Mouse (Mus musculus): ENCODE measurements around the gene Crybg1. TPM values are rescaled to one million over a fixed set of nuclear protein-coding genes. Genes with fewer than 3 reads are reported as not detected.

Gene Crybg1
- polyA plus RNA-seq, 1 experiment from 2014 or later, result 3.2 TPM

DNA sequence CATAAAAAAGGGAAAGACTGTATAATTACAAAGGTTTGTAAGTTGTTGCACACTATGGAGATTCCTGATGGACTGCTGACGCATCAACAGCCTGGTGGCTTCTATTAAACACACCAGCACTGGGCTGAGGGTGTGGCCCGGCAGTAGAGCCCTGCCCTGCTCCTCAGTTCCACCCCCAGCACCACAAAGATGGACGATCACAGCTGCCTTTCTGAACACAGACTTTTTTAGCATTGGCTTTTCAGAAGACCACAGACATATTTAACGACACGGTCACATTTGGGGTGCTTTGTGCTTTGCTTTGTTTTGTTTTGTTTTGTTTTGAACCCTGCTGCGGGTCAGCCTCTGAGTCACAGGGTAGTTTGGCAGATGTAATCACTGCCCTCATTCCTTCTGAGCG lies 105.0 kb downstream of the Crybg1 start:
- Histone ChIP-seq H3K9ac (ENCODE audit: low read depth, low read length) (no peak overlapping the region), H3K4me2 (ENCODE audit: low read length) (no peak overlapping the region), H3K4me3 (replicated peaks; ENCODE audit: low read depth, low read length) (no peak overlapping the region), H3K4me1 (replicated peaks; ENCODE audit: insufficient read depth, low read length) (no peaks in the 10 kb centered on the region), H3K27ac (no peak overlapping the region), H3K9me3 (replicated peaks; ENCODE audit: low read length) (no peaks in the 10 kb centered on the region), H3K27me3 (ENCODE audit: insufficient read depth, low read length) (no peaks in the 10 kb centered on the region), H3K36me3 (ENCODE audit: insufficient read depth, low read length) (no peaks in the 10 kb centered on the region)
- 56% methylated on average over 7 of the region's 7 CpGs for WGBS
- DNase-seq (ENCODE audit: low spot score) (no peak), ATAC-seq (replicated peaks; ENCODE audit: low FRiP score, low read depth) (no peak)
- no peak for TF ChIP-seq CTCF (IDR thresholded peaks at IDR 0.05; ENCODE audit: low read depth)

DNA sequence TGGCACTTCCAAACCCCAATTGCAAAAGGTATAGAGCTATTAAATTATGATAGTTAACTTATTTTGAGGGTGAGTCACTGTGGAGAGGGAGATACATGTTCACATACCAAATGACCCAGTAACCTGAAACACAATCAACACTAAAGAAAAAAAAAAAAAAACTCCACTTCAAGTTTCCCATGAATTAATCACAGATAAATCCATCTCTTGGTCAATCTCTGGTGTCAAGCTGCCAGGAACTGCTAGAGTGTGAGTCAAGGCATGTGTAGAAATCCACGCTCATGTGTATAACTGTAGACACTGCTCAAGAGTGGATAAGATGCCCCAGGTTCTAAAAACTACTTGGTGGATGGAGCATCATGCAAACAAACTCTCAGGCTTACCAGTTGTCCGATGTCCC lies 109.5 kb downstream of the Crybg1 start:
- DNase-seq (ENCODE audit: low spot score), result no peak
- H3K4me1 ChIP-seq (replicated peaks; ENCODE audit: insufficient read depth, low read length), result no peaks in the 10 kb centered on the region
- H3K27me3 ChIP-seq (ENCODE audit: insufficient read depth, low read length), result no peaks in the 10 kb centered on the region
- H3K4me2 ChIP-seq (ENCODE audit: low read length), result no peak overlapping the region
- no peak overlapping the region for H3K4me3 ChIP-seq (replicated peaks; ENCODE audit: low read depth, low read length)
- H3K27ac ChIP-seq, result no peak overlapping the region
- H3K9me3 ChIP-seq (replicated peaks; ENCODE audit: low read length), result no peaks in the 10 kb centered on the region
- no peak for ATAC-seq (replicated peaks; ENCODE audit: low FRiP score, low read depth)
- no peak for TF ChIP-seq CTCF (IDR thresholded peaks at IDR 0.05; ENCODE audit: low read depth)
- WGBS, result 86% methylated on average over 2 of the region's 2 CpGs
- no peaks in the 10 kb centered on the region for H3K36me3 ChIP-seq (ENCODE audit: insufficient read depth, low read length)
- H3K9ac ChIP-seq (ENCODE audit: low read depth, low read length), result no peak overlapping the region

DNA sequence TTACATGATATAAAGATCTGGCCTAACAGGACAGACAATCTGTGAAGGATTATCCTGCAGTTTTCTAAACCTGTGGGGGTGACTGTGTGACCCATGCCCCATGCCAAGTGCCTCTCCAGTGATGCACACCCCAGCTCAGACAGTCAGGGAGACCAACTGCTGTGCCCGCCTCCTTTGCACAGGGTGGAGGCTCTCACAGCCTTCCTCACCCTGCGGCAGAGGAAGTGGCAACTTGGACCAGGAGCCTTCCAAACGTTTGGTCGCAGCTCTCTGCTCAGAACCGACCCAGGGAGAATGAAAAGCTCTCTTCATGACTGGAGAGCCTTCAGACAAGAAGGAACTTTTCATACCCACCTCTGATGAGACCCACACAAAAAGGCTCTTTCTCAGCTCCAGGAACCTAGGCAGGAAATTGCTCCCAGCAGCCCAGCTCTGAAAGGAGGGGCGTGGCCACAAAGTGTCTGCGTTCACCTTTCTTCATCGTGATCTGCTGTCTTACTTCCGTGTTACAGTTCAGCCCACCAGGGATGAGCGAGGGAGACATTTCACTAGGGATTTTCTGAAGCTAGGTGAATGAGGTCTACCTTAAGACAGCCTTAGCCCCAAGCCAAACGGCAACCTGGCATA lies 110.6 kb downstream of the Crybg1 start:
- no peak overlapping the region for H3K4me3 ChIP-seq (replicated peaks; ENCODE audit: low read depth, low read length)
- no peaks in the 10 kb centered on the region for H3K4me1 ChIP-seq (replicated peaks; ENCODE audit: insufficient read depth, low read length)
- H3K27ac ChIP-seq, result no peak overlapping the region
- DNase-seq (ENCODE audit: low spot score) (no peak), ATAC-seq (replicated peaks; ENCODE audit: low FRiP score, low read depth) (no peak)
- no peaks in the 10 kb centered on the region for H3K27me3 ChIP-seq (ENCODE audit: insufficient read depth, low read length)
- TF ChIP-seq CTCF (IDR thresholded peaks at IDR 0.05; ENCODE audit: low read depth), result no peak
- WGBS, result 36% methylated on average over 11 of the region's 11 CpGs
- H3K9me3 ChIP-seq (replicated peaks; ENCODE audit: low read length), result no peaks in the 10 kb centered on the region
- H3K9ac ChIP-seq (ENCODE audit: low read depth, low read length), result no peak overlapping the region
- H3K36me3 ChIP-seq (ENCODE audit: insufficient read depth, low read length), result no peaks in the 10 kb centered on the region
- H3K4me2 ChIP-seq (ENCODE audit: low read length), result peak overlapping the region; percentile 13; the same call in 1 of the 2 replicates

DNA sequence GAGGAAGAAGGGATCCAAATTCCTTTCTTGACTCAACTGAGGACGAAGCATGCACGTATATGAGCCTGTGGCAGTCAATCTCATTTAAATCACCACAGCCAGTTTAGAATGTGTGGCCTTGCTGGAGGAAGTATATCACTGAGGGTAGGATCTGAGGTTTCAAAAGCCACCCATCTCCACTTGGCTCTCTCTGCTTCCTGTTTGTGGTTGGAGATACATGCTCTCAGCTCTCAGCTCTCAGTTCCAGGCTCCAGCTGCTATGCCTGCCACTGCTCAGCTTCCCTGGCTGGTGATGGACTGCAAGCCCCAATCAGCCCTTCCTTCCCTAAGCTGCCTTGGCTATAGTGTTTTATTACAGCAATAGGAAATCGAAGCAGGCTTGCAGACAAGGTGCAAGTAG lies 119.1 kb downstream of the Crybg1 start:
- Histone ChIP-seq H3K4me3 (replicated peaks; ENCODE audit: low read depth, low read length) (no peak overlapping the region), H3K36me3 (ENCODE audit: insufficient read depth, low read length) (no peaks in the 10 kb centered on the region), H3K27me3 (ENCODE audit: insufficient read depth, low read length) (no peaks in the 10 kb centered on the region), H3K4me1 (replicated peaks; ENCODE audit: insufficient read depth, low read length) (no peaks in the 10 kb centered on the region), H3K9ac (ENCODE audit: low read depth, low read length) (no peak overlapping the region), H3K4me2 (ENCODE audit: low read length) (no peak overlapping the region), H3K27ac (no peak overlapping the region), H3K9me3 (replicated peaks; ENCODE audit: low read length) (no peaks in the 10 kb centered on the region)
- ATAC-seq (replicated peaks; ENCODE audit: low FRiP score, low read depth) (no peak), DNase-seq (ENCODE audit: low spot score) (no peak)
- TF ChIP-seq CTCF (IDR thresholded peaks at IDR 0.05; ENCODE audit: low read depth), result no peak
- 56% methylated on average over 3 of the region's 3 CpGs for WGBS

DNA sequence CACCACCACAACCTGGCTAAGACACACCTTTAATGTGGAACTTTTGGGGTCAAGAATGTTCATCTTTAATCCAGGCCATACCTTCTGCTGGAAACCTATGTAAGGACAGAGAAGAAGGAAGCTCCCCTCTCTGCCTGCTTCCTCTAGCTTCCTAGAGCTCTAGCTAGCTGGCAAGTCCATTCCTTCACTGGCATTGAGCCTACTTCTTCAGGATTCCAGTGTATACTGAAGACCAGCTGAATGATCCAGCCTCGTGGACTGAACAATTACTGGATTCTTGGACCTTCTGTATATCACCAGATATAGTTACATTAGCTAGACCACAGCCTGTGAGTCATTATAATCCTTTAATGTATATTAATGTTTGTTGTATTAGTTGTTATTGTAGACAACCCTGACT lies 121.4 kb downstream of the Crybg1 start:
- ATAC-seq (replicated peaks; ENCODE audit: low FRiP score, low read depth) (no peak), DNase-seq (ENCODE audit: low spot score) (no peak)
- TF ChIP-seq CTCF (IDR thresholded peaks at IDR 0.05; ENCODE audit: low read depth), result no peak
- H3K9me3 ChIP-seq (replicated peaks; ENCODE audit: low read length), result no peaks in the 10 kb centered on the region
- H3K4me1 ChIP-seq (replicated peaks; ENCODE audit: insufficient read depth, low read length), result no peaks in the 10 kb centered on the region
- no peaks in the 10 kb centered on the region for H3K27me3 ChIP-seq (ENCODE audit: insufficient read depth, low read length)
- H3K4me2 ChIP-seq (ENCODE audit: low read length), result no peak overlapping the region
- no peak overlapping the region for H3K27ac ChIP-seq
- 61% methylated on average over 1 of the region's 1 CpGs for WGBS
- no peak overlapping the region for H3K4me3 ChIP-seq (replicated peaks; ENCODE audit: low read depth, low read length)
- H3K36me3 ChIP-seq (ENCODE audit: insufficient read depth, low read length), result no peaks in the 10 kb centered on the region
- no peak overlapping the region for H3K9ac ChIP-seq (ENCODE audit: low read depth, low read length)

DNA sequence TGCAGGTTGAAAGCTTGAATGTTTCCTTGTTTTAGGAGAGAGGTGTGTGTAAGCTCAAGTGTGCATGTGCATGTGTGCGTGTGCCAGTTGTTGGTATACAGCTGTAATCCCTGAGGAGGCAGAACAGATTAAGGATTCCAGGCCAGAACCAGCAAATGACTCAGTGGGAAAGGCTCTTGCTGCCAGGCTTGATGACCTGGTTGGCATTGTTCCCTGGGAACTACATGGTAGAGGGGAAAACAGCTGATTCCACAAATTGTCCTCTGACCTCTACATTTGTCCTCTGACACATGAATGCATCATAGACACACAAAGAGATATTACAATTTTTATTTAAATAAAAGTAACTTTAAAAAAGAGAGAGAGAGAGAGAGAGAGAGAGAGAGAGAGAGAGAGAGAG lies 122.5 kb downstream of the Crybg1 start:
- 94% methylated on average over 1 of the region's 1 CpGs for WGBS
- no peak for ATAC-seq (replicated peaks; ENCODE audit: low FRiP score, low read depth)

DNA sequence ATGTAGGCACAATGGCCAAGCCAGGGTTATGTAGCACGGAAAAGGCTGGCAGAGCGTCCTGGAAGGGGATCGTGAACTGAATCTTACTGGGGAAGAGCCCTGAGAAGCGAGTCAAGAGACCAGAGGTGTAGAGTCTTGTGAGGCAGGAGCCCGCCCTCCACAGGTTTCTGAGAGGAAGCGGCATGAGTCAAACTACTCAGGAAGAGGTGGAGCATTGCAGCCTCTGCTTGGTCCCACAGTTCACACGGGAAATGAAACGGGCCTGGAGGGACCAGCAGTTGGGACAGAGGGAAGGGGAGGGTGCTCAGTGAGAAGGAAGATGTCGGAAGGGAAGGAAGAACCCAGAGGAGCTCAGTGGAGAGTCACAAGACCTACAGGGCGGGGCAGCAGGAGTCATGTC lies 123.9 kb downstream of the Crybg1 start:
- Histone ChIP-seq H3K9ac (ENCODE audit: low read depth, low read length) (no peak overlapping the region), H3K27ac (no peak overlapping the region), H3K4me2 (ENCODE audit: low read length) (no peak overlapping the region), H3K27me3 (ENCODE audit: insufficient read depth, low read length) (no peaks in the 10 kb centered on the region), H3K36me3 (ENCODE audit: insufficient read depth, low read length) (no peaks in the 10 kb centered on the region), H3K4me3 (replicated peaks; ENCODE audit: low read depth, low read length) (no peak overlapping the region), H3K9me3 (replicated peaks; ENCODE audit: low read length) (no peaks in the 10 kb centered on the region), H3K4me1 (replicated peaks; ENCODE audit: insufficient read depth, low read length) (no peaks in the 10 kb centered on the region)
- DNase-seq (ENCODE audit: low spot score) (no peak), ATAC-seq (replicated peaks; ENCODE audit: low FRiP score, low read depth) (no peak)
- WGBS, result 64% methylated on average over 10 of the region's 10 CpGs
- no peak; the same call in 1 of the 2 replicates for TF ChIP-seq CTCF (IDR thresholded peaks at IDR 0.05; ENCODE audit: low read depth)

More for the DNA sequence above, 122.5 kb downstream of the Crybg1 start:
- Histone ChIP-seq H3K4me1 (replicated peaks; ENCODE audit: insufficient read depth, low read length) (no peaks in the 10 kb centered on the region), H3K27ac (no peak overlapping the region), H3K4me2 (ENCODE audit: low read length) (no peak overlapping the region), H3K27me3 (ENCODE audit: insufficient read depth, low read length) (no peaks in the 10 kb centered on the region), H3K4me3 (replicated peaks; ENCODE audit: low read depth, low read length) (no peak overlapping the region), H3K9ac (ENCODE audit: low read depth, low read length) (no peak overlapping the region), H3K9me3 (replicated peaks; ENCODE audit: low read length) (no peaks in the 10 kb centered on the region), H3K36me3 (ENCODE audit: insufficient read depth, low read length) (no peaks in the 10 kb centered on the region)
- no peak for TF ChIP-seq CTCF (IDR thresholded peaks at IDR 0.05; ENCODE audit: low read depth)
- no peak for DNase-seq (ENCODE audit: low spot score)
